Comparison of ENCODE assay signal across 13 mouse cellular contexts in genomic region chr4:83243706-83244105, GRCm38 (mm10).
"Had no signal": no experiment of that assay in that cellular context is flagged by ENCODE, and none has a peak within 500 bp of the region (broad histone marks: within the 10 kb centered on the region; RNA-seq: fewer than 3 reads in every experiment).

No protein-coding gene starts in this region.

- H3K27me3 ChIP-seq: liver, embryonic 15.5 days; midbrain, embryonic 13.5 days; midbrain, embryonic 15.5 days; neural tube, embryonic 12.5 days had no signal

- H3K4me1 ChIP-seq: liver, embryonic 15.5 days; megakaryocyte, embryonic 14.5 days; midbrain, embryonic 13.5 days; midbrain, embryonic 15.5 days; neural tube, embryonic 12.5 days had no signal

- H3K9ac ChIP-seq: liver, embryonic 15.5 days; liver, postnatal 0 days; lung, embryonic 14.5 days; midbrain, embryonic 13.5 days; midbrain, embryonic 15.5 days; neural tube, embryonic 12.5 days had no signal

- DNase-seq: liver, postnatal 0 days; lung, embryonic 14.5 days; lung, postnatal 10 days; right cerebral cortex, postnatal 14 days; thymus, adult 18-20 months; thymus, postnatal 14 days; thymus, postnatal 36 days had no signal

- H3K4me3 ChIP-seq: liver, embryonic 15.5 days; megakaryocyte, embryonic 14.5 days; midbrain, embryonic 13.5 days; midbrain, embryonic 15.5 days; neural tube, embryonic 12.5 days had no signal

- H3K27ac ChIP-seq: liver, embryonic 15.5 days; macrophage; midbrain, embryonic 13.5 days; midbrain, embryonic 15.5 days; neural tube, embryonic 12.5 days had no signal

- H3K36me3 ChIP-seq: liver, embryonic 15.5 days; midbrain, embryonic 15.5 days had no signal

- H3K9me3 ChIP-seq: liver, embryonic 15.5 days; megakaryocyte, embryonic 14.5 days; midbrain, embryonic 13.5 days; midbrain, embryonic 15.5 days; neural tube, embryonic 12.5 days had no signal
